Mouse (Mus musculus) cerebellum, adult 9-10 months (tissue): ENCODE data around the gene Bcl9.

Experiments
- DNase-seq: peaks from one replicate; pipeline ENCODE4 v3.0.0; 2022

Bcl9 gene

DNA sequence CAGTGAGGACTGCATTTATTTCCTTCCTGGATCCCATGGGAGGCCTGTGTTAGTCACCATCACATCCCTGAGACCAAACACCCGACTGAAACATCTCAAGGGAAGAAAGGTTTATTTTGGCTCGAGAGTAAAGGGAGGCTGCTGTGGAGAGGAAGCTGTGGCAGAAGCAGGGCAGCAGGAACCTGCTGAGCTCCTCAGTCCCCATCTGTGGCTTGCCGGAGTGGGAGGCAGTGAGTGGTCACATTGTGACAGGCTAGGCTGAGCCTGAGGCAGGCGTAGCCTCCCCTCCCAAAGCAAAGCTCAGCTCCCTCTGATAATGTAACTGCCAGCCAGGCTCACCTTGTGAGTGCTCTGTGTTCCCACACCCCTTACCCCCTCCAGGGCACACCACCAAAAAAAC lies 130.6 kb downstream of the Bcl9 start:
- DNase-seq = no peak

DNA sequence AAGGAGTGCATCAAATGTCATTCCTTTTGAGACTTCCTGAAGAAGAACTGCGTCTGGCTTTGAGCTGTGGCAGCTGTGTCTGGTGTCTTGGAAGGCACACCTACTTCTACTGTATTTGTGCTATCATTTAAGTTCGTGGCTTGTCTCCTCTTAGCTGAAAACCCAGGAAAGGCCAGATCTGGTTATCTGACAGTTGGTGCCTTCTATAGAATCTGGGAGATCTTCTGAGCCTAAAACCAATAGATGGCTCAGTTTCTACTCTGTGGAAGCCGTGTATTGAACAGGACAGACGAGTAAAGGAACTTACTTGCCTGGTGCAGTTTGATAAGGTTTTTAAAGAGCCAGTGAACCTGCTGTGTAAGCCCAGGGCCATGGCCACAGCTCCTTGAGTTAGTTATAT lies 133.2 kb downstream of the Bcl9 start:
- DNase-seq = no peak

- DNase-seq = no peak
Observed at GRCm38 (mm10) chr3:97161773-97162172, 135.9 kb downstream of the Bcl9 start.

GRCm38 (mm10) chr3:97160908-97161307 lies 136.8 kb downstream of the Bcl9 start:
- DNase-seq = peak; percentile 31

GRCm38 (mm10) chr3:97159986-97160385 lies 137.7 kb downstream of the Bcl9 start:
- DNase-seq = no peak

- DNase-seq = no peak
Observed at GRCm38 (mm10) chr3:97159509-97159850, 138.2 kb downstream of the Bcl9 start.

DNA sequence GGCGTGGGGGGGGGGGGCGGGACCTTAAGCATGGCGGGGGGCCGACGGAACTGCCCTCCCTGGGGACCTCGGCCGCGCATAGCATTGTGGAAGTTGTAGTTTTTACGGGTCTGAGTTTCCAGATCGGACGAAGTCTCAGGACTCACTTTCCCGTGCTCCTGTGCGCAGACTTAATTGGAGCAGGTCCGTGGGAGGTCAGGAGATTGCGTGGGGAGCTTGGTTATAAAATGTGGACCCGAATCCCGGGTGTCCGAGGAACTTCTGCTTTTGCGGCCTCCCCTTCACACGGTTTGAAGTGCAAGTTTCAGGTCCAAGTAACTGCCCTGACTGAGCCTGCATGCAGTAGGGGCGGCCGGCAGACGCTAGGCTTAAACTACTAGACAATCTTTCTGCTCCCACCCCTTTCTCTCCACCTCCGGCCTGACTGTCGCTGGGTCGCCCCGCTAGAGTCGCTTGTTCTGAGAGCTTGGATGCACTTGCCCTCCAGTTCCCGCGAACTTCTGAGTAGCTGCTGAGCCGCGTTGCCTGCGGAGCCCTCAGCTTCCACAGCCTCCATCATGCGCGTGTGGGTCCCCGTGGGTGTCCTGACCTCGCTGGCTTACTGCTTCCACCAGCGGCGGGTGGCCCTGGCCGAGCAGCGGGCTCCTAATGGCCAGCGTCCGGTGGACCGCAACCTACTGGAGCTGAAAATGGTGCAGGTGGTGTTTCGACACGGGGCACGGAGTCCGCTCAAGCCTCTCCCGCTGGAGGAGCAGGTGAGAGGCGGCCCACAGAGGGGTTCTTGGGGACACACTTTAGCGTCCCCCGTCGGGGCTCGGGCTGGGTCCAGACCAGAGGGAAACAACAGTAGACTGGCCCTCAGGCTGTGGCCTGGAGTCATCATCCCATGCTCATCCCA lies 138.9 kb downstream of the Bcl9 start, which contains the start of gene Acp6:
Gene Acp6, plus strand, starts transcription at position 167 of the 898 bp plus-strand sequence.
- peak; percentile 91 for DNase-seq

DNA sequence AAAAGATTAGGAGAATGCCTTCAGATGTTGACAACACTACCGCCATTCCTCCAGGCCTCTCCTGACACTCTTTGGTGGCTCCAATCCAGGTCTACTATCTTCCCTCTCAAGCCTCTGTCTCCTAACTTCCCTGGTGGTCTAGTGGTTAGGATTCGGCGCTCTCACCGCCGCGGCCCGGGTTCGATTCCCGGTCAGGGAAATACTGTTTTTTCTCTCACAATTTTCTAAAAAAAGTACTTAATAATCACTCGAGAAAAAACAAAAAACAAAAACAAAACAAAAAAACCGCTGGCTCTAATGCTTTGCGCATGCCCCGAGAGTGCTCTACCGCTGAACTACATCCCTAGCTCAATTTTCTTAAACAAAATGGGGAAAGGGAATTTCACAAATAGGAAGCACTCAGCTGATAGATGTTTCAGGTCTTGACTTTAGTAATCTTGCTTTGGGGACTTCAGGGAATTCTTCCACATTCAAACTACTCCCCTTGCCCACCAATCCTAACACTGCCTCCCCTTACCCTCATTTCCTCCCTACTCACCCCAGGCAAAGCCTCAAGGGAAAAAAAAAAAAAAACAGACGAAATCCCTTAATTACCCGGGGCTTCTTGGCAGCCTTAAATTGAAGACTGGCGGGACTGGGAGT lies 139.6 kb downstream of the Bcl9 start:
- peak; percentile 93 for DNase-seq

DNA sequence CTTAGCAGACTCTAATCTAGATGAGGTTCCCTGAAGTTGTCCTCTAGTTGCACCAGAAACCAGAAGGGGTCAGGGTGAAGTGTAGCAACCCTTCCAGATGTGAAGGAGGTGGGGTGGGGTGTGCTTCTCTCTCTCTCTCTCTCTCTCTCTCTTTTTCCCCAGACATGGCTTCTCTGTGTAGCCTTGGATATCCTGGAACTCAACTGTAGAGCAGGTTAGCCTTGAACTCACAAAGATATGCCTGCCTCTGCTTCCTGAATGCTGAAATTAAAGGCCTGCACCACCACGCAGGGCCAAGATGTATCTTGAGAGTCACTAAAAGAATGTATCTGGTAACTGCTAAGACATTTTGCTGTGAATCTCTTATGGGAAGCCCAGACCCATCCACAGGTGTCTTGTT lies 140.4 kb downstream of the Bcl9 start:
- peak; percentile 43 for DNase-seq

GRCm38 (mm10) chr3:97156431-97156830 lies 141.3 kb downstream of the Bcl9 start:
- peak; percentile 36 for DNase-seq
